Mouse (Mus musculus) v-Abl transformed pro-B cells (cell line): ENCODE results near the gene Tagap1.
"Not testable (repeated sequence)": the region's sequence is repeated elsewhere in the genome, so short reads cannot be mapped to it uniquely, and the experiment has no call there.

Experiments used
- in situ Hi-C, 2 experiments: fragments of 400-800 bp; cut with MboI; formaldehyde crosslinking; loops; one replicate each; pipeline ENCODE4 v1.15.1; 2025; ENCODE audit not compliant: unreplicated experiment in 2 of 2

Gene Tagap1

DNA sequence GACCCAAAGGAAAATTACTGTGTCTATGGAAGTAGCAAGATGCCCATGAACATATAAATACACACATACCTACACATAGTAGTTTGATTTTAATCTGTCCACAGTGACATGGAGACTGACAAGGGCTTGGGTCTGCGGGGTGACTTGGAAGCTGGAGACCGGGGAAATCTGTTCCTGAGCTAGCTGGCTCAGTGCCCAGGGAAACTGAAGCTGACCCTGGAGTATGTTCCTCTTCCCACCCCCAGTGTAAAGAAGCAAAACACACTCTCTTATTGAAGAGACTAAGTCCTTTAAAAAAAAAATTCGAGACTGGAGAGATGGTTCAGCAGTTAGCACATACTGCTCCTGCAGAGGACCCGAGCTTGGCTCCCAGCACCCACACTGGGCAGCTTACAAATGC, 2.0 kb upstream of the Tagap1 start:
- in situ Hi-C loops, result not testable (repeated sequence)

GRCm38 (mm10) chr17:6962339-6962738, 1.4 kb upstream of the Tagap1 start:
- in situ Hi-C loops, result not testable (repeated sequence)

- in situ Hi-C loops, result not testable (repeated sequence)
Measured at GRCm38 (mm10) chr17:6961181-6962000, 435 bp upstream of the Tagap1 start.

- in situ Hi-C loops, result not testable (repeated sequence)
Measured at GRCm38 (mm10) chr17:6960349-6960748, 607 bp downstream of the Tagap1 start.

DNA sequence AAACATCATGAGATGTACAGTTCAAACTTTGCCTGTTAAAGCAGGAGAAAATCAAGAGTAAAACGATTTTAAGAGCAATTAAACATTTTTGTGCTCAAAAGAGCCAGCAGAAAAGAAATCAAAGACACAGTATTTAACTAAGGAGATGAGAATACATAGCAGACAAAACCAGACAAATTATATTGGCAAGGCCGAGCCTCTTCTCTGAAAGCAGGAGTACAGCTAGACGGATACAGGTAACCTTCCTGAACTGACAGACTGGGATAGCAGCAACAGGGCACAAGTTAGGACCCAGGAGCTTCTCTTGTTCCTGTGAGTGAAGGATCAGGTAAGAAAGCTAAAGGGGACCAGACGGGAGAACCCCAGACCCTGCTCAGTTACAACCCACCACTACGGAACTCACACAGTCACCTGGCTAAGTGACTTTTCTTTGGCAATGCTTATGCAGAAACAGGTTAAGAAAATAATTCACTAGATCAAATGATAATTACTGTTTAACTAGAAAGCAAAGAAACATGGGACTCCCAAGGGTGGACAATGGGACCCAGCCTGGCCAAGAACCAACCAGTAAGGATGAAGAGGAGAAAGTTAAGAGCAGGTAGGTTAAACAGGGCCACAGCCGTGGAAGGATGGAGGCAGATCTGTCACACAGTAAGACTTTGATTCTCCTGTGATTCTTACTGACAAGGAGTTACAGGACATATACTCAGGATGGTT, 1.3 kb downstream of the Tagap1 start:
- in situ Hi-C loops, result not testable (repeated sequence)

GRCm38 (mm10) chr17:6958881-6959280, 2.1 kb downstream of the Tagap1 start:
- in situ Hi-C loops, result not testable (repeated sequence)

DNA sequence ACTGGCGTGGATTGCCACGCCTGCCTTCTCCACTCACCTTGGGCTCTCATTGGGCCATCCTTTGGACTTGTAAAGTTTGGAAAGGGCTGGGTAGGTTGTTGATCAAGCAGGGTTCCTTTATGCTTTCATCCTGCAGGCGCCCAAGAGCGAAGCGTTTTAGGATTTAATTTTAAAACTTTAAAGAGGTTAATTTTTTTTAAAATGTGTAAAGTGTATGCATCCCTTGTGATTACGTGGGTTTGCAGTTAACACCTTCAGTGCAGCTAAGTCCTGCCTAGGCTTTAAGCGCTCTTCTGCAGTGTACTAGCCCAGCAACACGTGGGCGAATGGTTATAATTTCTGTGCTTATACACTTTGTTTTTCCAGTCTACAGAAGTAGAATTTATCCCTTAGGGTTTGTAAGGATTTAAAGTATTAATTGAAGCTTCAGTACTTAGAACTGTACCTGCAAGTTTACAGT, 12.2 kb downstream of the Tagap1 start:
- in situ Hi-C loops, result not testable (repeated sequence)

- in situ Hi-C loops, result not testable (repeated sequence)
Measured at GRCm38 (mm10) chr17:6947984-6948768, 12.8 kb downstream of the Tagap1 start, which contains the start of gene Rsph3b. Rsph3b (minus strand) TSS chr17:6948682.

DNA sequence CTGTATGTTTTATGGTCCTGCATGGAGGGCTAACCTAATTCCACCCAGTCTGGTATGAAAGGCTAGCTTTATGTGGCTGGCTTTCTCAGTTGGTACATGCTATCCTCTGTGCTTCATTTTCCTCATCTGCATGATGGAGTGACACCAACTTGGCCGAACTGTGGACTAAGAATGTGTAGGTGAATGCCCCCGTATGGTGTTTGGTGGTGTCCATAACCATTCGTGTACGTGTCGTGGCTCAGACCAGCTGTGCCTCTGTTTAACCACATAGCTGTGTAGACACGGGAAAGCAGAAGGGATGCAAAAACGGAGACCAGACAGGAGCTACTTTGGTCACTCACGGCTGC, 13.3 kb downstream of the Tagap1 start:
- in situ Hi-C loops, result not testable (repeated sequence)

- in situ Hi-C loops, result not testable (repeated sequence)
Measured at GRCm38 (mm10) chr17:6942560-6942959, 18.4 kb downstream of the Tagap1 start.

- in situ Hi-C loops, result not testable (repeated sequence)
Measured at GRCm38 (mm10) chr17:6931625-6932024, 29.3 kb downstream of the Tagap1 start.

GRCm38 (mm10) chr17:6920351-6920894, 40.5 kb downstream of the Tagap1 start:
- in situ Hi-C loops, result not testable (repeated sequence)

DNA sequence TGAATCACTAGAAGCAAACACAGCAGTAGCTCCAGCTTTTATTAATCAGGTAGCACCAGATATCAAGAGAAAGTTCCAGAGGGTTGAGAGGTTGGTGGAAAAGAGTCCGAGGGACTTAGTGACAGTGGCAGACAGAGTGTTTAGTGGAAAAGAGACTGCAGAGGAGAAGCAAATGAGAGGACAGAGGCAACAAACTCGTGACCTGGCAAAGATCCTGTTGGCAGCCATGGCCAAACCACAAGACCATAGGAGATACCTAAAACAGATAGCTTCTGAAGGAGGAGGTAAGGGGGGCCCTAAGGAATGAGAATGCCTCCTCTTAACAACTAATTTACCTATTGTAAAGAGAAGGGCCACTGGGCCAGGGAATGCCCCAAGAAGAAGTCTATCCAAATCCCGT, 41.6 kb downstream of the Tagap1 start:
- in situ Hi-C loops, result not testable (repeated sequence)

DNA sequence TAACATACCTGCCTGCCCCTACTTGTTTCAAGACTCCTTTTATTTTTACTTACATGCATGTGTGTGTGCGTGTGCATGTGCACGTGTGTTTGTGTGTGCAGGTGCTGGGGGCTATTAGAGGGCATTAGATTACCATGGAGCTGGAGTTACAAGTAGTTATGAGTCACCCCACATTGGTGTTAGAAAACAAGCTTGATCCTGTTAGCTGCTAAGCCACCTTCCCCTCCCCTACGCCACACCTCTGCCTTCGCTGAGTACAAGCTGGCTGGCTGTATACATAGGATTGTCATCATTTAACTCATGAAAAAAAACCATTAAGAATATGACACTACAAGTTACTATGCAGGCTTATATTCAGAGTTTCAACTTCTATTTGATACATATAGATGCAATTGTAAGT, 45.7 kb downstream of the Tagap1 start:
- in situ Hi-C loops, result not testable (repeated sequence)

DNA sequence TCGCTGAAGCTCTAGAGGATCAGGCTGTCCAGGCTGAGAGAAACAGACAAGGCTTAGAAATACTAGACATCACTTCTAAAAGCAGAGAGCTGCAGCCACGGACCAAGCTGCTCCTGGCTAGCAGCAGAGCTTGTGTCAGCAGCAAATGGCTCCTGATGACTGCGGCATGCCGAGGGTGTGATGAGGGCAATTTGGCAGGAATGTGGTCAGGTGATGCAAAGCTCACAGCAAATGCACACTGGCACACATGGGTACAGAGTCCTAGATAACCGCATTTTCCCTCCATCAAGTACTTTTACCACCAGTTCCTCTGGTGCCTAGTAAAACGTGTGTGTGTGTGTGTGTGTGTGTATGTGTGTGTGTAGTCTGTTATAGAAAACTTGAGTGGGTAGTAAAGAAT, 46.9 kb downstream of the Tagap1 start:
- in situ Hi-C loops, result not testable (repeated sequence)
